8 mouse cellular contexts compared by ENCODE assay signal in the genomic region with DNA sequence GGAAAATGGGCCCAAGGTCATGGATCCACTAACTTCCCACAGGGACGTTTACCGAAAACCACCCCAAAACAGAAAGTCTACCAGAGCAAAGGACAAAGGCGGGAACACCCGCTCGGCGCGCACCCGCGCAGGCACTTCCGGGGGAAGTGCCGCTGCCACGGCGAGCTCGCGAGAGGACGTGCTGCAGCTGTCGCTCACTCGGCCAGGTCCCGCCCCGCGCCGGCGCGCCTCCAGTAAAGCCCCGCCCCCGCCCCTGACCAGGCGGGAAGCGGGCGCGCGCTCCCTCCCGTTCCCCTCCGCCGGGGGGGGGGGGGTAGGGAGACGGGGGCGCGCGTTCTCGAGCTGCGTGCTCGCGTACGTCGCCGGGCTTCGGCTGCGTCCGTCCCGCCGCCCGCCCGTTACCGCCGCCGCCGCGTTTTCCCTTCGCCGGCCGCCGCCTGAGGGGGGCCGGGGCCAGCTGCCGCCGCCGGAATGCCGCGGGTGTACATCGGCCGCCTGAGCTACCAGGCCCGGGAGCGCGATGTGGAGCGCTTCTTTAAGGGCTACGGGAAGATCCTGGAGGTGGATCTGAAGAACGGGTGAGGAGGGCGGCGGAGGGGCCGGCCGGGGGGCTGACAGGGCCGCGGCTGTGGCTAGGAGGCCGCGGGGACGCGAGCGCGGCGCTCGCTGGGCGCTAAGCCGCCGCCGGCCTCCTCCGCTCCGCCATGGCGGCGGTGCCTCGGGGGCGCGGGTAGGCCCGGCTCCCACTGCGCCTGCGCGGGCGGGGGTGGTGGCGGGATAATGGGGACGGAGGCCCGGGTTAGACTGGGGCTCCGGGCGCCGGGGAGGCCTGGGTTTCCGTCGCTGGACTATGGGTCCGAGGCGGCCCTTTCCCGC. TPM values are rescaled to one million over a fixed set of nuclear protein-coding genes. Genes with fewer than 3 reads are reported as not detected.
DNase-seq lines count a peak whose midpoint lies in the region; ATAC-seq lines count a peak whose summit lies in the region.

A gene (plus strand): TSS at position 325 of the 876 bp plus-strand sequence.

- peak; percentile 95 for DNase-seq in T-cell, adult 2 months (ENCODE audit: low spot score)
- DNase-seq in cerebellum, postnatal 36 days, result peak; percentile 89 to 96
- peak; percentile 91 for DNase-seq in gastrocnemius, adult 18-20 months (ENCODE audit: low spot score)
- peak; percentile 84 to 94 for DNase-seq in left cerebral cortex, adult 18-20 months (ENCODE audit: low spot score in 2 of 2)
- peak; percentile 95 for DNase-seq in right cerebral cortex, adult 18-20 months
- peak; percentile 68 for DNase-seq in urinary bladder, postnatal 10 days (ENCODE audit: low spot score)

- peak within 1 kb of the TSS; percentile 100 for H3K9ac ChIP-seq in hindbrain, embryonic 16.5 days (ENCODE audit: low read depth, low read length)

- no peaks in the 10 kb centered on the region for H3K27me3 ChIP-seq in hindbrain, embryonic 16.5 days (replicated peaks; ENCODE audit: control insufficient read depth, insufficient read depth, low read length)

- H3K27ac ChIP-seq in hindbrain, embryonic 16.5 days (ENCODE audit: low read depth, low read length), result peak within 1 kb of the TSS; percentile 100
- H3K27ac ChIP-seq in macrophage, result peak within 1 kb of the TSS; percentile 74

- H3K4me3 ChIP-seq in hindbrain, embryonic 16.5 days (ENCODE audit: low read length), result peak within 1 kb of the TSS; percentile 99
- peak within 1 kb of the TSS; percentile 77 for H3K4me3 ChIP-seq in macrophage (ENCODE audit: inconsistent target)

- no peaks in the 10 kb centered on the region for H3K36me3 ChIP-seq in hindbrain, embryonic 16.5 days (ENCODE audit: control insufficient read depth, insufficient read depth, low read length)
- H3K36me3 ChIP-seq in macrophage (ENCODE audit: inconsistent target), result no peaks in the 10 kb centered on the region

- H3K4me2 ChIP-seq in hindbrain, embryonic 16.5 days (ENCODE audit: low read length), result peak within 1 kb of the TSS; percentile 93

- H3K79me2 ChIP-seq in macrophage (ENCODE audit: inconsistent target), result peaks cover 46% of the 10 kb centered on the region

- WGBS in hindbrain, embryonic 16.5 days, result under 1% methylated on average over 94 of the region's 116 CpGs
- under 1% methylated on average over 51 of the region's 116 CpGs for WGBS in macrophage (ENCODE audit: missing documents)

- no peaks in the 10 kb centered on the region for H3K9me3 ChIP-seq in hindbrain, embryonic 16.5 days (ENCODE audit: control insufficient read depth, low read length)

- peaks cover 29% of the 10 kb centered on the region for H3K4me1 ChIP-seq in hindbrain, embryonic 16.5 days (ENCODE audit: control insufficient read depth, insufficient read depth, low read depth, low read length)

- peak; percentile 95 for ATAC-seq in hindbrain, embryonic 16.5 days

RNA-seq across cellular contexts. Expression of the gene that starts here (rescaled TPM):
- total RNA-seq in gastrocnemius, adult 18-20 months (2021), result 10 to 100 TPM; 28.0 TPM
- 86.6 and 94.4 TPM in 2 replicates for polyA plus RNA-seq in hindbrain, embryonic 16.5 days (2015; fragmentation: Nextera tagmentation; extraction: Ambion mirVana)
- 10 to 100 TPM; 67.1 to 68.0 TPM for total RNA-seq in left cerebral cortex, adult 18-20 months (2021)
- total RNA-seq in macrophage (2018; cell fraction: chromatin; rRNA removed), result 100 to 1,000 TPM in 8 of 26 experiments, 10 to 100 TPM in 18; 65.0 to 125 (median 84.7) TPM
- 10 to 100 TPM; 25.6 to 35.4 (median 30.3) TPM for total RNA-seq in macrophage (2018; cell fraction: cytosol; rRNA removed)
- total RNA-seq in macrophage (2018; cell fraction: nucleus; rRNA removed), result 100 to 1,000 TPM in 2 of 26 experiments, 10 to 100 TPM in 24; 55.5 to 144 (median 73.0) TPM
- polyA plus RNA-seq in macrophage (2018), result 30.6 to 39.6 TPM (median 32.8 TPM) in 3 replicates

Comparison
In these comparisons a context has a peak if more than half of its experiments do, and no peak if none do; other contexts are left out.
1. Peak in every context shown above with its lines: DNase-seq, ATAC-seq, H3K4me3 ChIP-seq and H3K27ac ChIP-seq.